Mouse (Mus musculus) olfactory bulb, adult 2 months (tissue): ENCODE results near the gene Pdlim7.

Experiments used
- CTCF ChIP-seq: fragments of 200-500 bp; IDR thresholded peaks from 2 replicates; pipeline ENCODE4 v1.5.1; 2012; ENCODE audit warnings: low read depth, mild to moderate bottlenecking, low read length, moderate library complexity; ENCODE audit not compliant: insufficient read depth
- POLR2A ChIP-seq: fragments of 200-500 bp; IDR thresholded peaks from 2 replicates; pipeline ENCODE4 v1.6.1; 2012; ENCODE audit warnings: mild to moderate bottlenecking, low read depth, low read length, moderate library complexity; ENCODE audit not compliant: insufficient read depth

DNA sequence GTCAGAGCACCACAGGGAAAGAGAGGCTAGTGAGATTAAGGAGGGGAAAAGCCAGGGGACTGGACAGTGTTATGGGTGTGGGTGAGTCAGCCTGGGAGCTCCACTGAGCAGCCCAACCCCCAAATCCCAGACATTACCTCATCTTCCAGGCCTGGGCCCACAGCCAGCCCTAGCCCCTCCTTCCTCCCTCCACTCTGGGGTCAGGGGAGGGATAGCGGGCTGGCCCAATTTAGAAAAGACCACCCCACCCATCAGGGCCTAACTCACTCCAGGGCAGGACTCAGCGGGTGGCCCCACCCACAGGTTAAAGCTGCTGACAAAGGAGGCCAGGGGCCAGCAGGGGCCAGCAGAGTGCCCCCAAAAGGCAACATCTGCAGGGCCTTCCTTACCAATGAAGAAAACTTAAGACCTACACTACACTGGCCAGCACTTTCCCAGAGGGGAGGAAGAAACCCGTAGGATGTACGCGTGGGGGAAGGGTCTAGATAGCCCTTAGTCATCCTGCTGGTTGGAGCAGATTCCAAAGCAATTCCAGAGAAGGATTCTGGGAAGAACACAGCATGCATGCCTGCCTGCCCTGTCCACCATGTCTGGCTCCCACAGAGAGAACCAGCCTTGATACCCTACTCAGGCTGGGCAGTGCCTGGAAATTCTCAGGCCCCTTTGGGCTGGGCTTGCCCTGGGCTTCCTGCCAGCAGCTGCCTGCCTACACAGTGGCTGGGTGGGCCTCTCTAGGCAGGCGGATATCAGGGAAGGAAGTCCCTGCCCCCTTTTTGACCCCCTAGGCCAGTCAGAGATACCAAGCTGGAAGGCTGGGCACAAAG lies 2.6 kb downstream of the Pdlim7 start:
- TF ChIP-seq CTCF: no peak
- TF ChIP-seq POLR2A: no peak
